Mouse (Mus musculus) 416B (cell line): ENCODE measurements around the gene Gm17387.

Experiments used
- DNase-seq: peaks from one replicate; pipeline ENCODE4 v3.0.0; 2011; ENCODE audit warnings: low read depth

The Gm17387 gene

DNA sequence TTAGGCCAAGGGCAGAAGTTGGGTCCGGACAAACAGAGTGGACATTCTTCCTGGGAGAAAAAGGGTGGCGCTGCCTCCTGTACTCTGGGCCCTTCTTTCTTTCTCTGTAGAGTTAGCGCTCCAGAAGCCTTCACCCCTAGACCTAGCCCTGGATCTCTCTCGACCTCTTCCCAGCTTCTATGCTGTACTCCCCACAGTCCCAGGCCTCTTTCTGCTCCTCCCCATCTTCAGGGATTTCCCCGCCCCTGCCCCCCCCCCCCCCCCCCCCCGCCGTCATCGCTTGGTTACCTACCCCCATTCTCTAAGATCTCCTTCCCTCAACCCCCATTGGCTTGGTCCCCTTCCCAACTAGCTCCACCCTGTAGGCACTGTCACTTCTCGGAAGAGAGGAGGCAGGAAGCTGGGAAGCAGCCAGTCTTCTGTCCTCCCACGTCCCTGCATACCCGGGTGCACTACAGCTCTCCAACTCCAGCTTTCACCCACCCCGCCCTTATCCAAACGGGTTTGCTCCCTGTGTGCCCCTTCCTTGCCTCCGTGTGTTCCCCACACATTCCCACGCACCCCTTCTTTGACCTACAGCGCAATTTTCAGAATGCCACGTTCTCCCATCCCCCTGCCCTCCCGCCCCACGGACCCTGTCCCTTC lies 18.8 kb downstream of the Gm17387 start:
- DNase-seq: peak; percentile 63

DNA sequence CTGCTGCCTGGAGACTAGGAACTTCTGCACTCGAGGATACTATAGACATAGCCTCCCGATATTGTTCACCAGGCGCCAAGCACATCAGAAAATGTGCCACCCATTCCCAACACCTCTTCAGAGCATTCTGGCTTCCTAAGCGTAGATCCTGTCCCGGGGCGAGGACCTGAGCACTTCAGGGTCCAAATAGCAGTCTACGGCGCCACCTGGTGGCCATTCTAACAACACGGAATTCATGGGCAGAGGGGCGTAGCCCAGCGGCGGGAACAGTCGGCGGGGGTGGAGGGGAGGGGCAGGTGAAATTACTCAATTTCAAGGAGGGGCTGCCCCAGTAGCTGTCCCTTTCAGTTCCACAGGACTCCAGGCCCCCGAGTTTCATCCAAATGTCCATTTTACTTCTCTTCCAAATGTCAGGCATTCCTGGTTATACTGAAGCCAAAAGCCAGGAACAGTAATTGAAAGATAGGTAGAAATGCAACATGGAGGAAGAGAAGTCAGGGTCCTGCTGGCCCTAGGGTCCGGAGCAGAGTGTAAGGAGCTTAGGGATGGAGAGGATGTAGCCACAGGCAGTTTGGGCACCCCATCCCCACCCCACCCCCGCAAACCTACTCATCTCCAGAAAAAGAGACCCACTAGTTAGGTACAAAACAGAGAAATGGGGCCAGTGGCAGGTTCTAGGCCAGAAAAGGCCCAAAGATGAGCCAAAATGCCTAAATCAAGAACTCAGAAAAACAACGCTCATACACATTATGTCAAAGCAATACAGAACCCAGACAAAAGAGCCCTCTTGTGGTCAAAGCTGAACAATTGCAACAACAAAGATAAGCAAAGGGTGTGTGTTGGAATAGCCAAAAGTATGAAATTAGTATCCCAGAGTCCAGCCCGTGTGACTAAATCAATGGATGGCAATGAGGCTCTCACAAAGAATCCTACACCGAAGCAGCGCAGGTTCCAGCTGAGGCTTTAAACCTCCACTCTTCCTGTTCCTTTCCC lies 19.6 kb downstream of the Gm17387 start:
- peak; percentile 93 for DNase-seq

DNA sequence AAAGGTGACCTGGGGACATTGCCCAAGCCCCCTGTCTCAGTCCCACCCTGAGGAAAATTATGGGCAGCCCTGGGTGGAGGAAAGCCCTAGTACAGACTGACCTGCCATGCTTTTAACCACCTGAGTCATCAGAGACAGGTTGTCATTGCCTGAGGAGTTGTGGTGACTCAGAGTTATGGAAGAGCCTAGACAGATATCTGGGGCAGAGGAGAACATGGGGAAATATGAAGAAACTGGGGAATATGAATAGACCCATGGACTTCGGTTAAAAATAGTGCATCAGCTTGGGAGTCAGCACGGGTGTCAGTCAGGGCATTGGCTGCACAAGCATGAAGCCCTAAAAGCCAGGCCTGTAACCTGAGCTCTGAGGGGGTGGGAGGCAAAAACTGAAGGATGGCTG lies 20.4 kb downstream of the Gm17387 start:
- no peak for DNase-seq

DNA sequence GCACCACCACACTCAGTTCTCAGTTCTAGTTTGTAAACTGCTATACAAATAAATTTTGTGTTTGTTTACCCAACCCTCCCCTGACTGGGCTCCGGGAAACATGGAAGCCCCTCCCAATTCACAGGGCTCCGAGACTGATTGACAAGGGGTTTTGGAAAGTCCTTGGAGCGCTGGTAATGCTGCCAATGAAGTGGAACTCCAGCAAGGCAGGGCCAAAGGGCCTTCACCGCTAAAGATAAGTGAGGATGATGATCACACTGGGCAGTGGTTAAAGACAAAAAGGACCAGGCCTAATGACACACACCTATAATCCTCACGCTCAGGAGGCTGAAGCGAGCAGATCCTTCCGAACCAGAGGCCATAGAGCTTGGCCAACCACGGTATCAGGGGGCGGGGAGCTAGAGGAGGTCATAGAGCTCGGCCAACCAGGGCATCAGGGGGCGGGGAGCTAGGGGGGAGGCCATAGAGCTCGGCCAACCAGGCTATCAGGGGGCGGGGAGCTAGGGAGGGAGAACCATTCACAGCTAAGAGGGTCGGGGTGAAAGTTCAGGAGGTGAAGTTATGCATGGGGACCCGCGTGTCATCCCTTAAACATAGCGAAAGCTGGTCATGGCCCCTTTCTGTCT lies 22.2 kb downstream of the Gm17387 start:
- DNase-seq: no peak

DNA sequence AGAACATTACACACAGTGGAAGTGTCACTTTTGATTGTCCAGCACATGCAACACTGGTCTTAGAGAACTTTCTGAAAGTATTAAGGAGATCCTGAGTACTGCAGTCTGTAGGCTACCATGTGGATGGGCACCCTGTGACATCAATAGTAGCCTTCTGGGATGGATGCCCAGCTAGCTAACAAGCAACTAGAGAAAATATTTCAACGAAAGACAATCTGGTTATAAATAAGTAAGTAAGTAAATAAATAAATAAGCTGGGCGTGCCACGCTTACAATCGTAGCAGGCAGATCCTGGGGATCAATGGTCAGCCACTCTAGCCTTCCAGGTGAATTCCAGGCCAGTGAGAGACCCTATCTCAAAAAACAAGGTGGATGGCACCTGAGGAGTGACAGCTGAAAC lies 23.1 kb downstream of the Gm17387 start:
- no peak for DNase-seq

DNA sequence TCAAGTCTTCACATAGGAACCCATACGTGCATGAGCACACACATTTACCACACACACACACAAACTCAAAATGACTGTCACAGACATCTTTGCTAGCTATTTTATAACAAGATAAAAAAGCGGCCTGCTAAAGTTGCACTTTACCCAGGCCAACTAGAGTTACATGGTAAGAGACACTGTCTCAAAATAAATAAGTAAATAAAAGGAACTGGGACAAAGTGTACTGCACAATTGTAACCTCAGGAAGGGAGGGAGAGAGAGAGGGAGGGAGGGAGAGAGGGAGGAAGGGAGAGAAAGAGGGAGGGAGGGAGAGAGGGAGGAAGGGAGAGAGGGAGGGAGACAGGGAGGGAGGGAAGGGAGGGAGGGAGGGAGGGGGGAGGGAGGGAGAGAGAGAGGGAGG lies 23.5 kb downstream of the Gm17387 start:
- DNase-seq: no peak

DNA sequence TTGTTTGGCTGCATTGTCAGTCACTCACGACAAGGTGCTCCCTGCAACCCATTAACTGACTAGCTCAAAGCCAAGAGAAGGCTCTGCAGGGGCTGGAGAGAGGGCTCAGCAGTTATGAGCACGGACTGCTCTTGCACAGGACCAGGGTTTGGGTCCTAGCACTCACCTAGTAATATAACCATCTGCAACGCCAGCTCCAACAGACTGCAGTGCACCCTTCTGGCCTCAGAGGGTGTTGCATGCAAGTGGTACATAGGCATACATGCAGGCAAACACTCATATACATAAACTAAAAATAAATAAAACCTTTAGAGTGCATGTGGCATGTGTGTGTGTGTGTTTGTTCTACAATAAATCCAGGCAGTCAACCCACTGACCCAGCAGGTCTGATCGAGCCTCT lies 26.9 kb downstream of the Gm17387 start:
- DNase-seq: no peak

DNA sequence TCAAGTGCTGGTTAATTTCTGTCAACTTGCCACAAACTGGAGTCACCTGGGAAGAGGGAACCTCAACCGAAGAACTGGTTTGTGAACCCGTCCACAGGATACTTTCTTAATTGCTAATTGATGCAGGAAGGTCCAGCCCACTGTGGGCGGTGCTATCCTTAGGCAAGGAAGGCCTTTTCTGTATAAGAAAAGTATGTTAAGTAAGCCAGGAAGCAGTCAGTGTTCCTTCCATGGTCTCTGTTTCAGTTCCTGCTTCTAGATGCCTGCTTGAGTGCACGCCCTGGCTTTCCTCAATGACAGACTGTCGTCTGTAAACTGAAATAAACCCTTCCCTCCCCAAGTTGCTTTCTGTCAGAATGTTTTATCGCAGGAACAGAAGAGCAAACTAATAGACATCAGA lies 28.0 kb downstream of the Gm17387 start:
- no peak for DNase-seq

DNA sequence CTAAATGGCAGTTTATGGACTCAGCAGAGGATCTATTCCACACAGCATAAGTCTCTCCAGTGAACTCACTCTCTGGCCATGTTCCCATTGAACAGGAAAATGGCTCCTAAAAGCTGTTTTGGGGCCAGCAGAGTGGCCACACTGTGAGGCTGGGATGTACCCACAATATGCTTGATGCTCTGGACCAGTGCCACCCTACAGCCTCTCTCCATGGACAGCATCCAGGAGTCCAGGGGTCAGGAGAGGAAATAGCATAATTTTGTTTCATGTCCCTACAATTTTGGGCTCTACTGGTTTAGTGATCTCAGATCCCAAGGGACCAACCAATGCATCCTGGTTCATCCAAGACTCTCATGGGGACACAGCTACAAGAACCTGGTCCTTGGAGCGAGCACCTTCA lies 28.6 kb downstream of the Gm17387 start:
- DNase-seq: no peak

DNA sequence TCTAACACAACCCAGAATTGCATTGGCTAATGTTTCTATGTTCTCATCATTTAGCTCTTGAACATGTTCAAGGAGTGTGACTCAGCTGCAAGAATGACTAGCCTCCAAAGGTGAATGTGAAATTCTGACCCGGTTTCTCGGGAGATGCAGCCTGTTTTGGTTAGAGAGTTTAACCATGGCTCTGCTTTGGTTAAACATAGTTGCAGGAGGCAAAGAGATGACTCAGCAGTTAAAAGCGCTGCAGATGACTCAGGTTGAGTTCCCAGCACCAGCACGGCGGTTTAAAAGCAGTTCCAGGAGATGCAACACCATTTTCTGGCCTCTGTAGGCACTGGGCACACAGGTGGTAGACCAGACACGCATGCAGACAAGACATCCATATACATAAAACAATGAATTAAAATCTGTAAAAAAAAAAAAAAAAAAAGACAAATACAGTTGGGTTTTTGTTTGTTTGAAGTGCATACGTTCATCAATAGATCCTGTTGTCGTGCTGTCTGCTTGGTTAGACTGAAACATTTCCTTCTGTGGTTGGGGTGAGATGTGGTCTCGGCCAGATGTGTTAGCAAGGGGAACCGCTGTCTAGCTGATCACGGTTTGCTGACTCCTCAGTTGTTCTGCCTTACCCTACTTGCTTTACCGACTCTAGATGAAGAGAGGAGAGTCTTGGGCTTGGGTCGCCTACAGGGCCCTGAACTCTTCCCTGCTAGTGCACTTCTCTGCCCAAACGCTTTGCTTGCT lies 29.8 kb downstream of the Gm17387 start:
- DNase-seq: peak; percentile 78

DNA sequence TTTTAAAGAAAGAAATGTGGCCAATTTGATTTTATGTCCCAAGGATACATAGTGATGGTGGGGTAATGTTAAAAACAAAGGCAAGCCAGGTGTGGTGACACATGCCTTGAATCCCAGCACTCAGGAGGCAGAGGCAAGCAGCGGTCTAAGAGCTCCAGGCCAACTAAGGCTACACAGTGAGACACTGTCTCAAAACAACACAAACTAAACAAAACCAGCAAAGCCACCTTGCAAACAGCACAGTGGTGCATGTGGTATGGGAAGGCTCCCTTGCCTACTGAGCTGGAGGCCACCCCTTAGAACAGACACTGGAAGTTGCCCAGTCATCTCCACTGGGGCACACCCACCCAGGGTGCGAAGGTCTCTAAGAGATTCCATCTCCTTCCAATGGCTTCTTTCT lies 31.0 kb downstream of the Gm17387 start:
- DNase-seq: no peak

DNA sequence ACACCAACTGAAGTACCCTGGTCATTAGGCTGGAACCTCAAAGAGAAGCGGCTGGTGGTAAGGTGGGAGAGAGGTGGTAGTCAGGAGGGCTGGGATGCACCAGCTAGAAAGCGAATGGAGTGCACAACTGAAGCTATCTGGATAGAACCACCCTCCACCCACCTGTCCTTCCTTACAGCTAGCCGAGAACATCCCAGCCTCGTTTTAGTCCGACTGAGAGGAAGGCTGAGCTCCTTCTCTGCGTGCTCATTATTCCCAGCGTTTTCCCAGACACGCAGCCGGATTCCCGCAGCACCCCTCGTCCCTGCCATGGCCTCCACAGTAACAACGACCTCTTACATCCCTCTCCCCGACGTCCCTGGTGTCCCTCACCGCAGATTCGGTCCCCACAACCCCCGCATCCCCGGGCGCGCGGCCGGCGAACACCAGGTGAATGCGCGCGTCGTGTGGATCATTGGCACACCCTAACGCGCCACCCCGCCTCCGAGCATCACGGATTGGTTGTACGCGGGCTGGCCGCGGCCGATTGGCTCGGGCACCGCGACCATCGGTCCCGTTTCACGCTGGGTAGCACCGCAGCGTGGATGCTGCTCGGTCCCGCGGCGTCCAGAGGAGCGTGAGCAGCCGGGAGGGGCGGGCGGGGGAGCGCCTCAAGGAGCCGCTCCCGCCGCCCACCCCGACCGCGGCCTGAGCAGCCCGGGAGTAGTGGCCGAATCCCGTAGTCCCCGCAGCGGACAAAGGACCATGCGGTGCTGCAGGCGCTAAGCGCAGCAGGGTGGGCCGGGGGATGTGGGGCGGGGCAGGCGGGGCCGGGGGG lies 31.7 kb downstream of the Gm17387 start, which contains the start of gene B4galnt4:
Gene B4galnt4, plus strand, starts transcription at position 679 of the 817 bp plus-strand sequence.
- no peak for DNase-seq

DNA sequence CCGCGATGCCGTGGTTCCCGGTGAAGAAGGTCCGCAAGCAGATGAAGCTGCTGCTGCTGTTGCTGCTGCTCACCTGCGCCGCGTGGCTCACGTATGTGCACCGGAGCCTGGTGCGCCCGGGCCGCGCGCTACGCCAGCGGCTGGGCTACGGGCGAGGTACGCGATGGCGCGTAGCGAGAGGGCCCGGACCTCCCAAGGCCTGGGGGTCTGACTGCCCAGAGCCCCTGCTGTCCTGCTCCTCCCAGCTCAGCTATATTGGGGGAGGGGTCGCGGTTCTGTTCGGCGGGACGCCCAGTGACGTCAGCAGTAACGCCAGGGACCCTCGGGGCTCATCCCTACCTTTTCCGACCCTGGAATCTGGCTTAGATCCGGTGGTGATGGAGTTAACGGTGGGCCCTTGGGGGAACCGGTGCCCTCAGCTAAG lies 32.4 kb downstream of the Gm17387 start:
- no peak for DNase-seq

DNA sequence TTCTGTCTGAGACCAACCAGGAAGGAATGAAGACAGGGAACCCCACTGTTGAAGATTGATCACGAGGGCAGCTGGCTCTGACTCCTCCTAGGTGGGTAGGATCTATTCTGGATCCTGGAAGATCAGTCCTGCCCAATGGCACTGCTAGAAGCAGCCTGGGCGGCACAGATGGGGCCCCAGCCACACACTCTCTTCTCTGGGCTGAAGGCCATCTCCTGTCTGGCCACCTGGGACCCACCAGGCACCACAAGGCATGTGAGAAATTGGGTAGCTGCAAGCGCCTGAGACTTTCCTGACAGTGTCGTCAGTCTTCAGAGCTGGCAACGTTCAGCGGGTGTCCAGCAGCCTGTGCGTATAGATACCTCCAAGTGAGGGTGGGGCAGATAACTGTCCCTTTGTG lies 33.6 kb downstream of the Gm17387 start:
- peak; percentile 15 for DNase-seq

DNA sequence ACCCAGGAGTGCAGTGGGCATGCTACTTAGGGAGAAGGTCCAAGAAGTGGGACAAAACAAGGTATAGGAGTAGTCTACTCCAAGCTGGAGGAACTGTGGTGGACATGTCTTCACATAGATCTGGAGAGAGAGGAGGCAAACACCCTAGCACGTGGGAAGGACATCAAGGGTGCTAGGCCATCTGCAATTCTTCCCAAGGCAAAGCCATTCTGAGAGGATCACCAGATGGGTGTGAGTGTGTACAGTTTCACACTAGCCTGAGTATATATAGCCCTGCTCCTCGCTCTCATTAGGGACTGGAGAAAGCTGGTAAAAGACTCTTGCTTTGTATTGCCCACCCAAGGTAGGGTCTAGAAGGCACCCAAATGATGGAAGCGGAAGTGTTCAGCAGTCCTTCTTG lies 34.4 kb downstream of the Gm17387 start:
- DNase-seq: no peak

DNA sequence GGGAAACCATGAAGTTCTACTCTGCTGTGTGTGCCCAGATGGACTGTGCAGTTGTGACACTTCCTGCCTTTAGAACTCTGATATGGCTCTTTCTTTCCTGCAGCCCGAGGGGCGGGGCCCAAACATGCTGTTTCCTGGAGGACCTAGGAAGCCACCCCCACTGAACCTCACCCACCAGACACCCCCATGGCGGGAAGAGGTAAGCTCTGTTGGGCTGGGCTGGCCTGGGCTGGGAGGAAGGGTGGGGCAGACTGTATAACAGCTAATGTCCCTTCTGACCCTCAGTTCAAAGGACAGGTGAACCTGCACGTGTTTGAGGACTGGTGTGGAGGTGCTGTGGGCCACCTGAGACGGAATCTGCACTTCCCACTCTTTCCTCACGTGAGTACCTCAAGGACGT lies 35.2 kb downstream of the Gm17387 start:
- peak; percentile 93 for DNase-seq

DNA sequence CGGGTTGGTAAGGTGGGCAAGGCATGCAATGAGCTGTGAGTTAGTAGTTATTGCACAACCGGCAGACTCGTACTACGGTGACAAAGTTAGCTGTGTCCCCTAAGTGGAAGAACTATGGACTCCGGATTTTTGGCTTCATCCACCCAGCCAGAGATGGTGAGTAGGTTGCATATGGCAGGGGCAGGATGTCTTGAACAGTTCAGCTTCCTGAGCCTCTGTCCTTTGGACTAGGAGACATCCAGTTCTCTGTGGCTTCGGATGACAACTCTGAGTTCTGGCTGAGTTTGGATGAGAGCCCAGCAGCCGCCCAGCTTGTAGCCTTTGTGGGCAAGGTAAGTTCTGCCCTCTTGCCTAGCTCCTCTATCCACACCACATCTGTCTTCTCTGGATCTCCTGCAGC lies 35.6 kb downstream of the Gm17387 start:
- peak; percentile 62 for DNase-seq

DNA sequence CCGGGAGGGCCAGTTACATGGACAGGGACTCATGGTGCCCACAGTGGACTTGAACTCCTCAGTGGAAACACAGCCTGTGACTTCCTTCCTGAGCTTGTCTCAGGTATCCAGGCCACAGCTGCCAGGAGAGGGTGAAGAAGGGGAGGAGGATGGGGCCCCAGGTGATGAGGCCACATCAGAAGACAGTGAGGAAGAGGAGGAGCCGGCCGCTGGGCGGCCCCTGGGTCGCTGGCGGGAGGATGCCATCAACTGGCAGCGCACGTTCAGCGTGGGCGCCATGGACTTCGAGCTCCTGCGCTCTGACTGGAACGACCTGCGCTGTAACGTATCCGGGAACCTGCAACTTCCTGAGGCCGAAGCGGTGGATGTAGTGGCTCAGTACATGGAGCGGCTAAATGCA lies 39.4 kb downstream of the Gm17387 start:
- DNase-seq: no peak

DNA sequence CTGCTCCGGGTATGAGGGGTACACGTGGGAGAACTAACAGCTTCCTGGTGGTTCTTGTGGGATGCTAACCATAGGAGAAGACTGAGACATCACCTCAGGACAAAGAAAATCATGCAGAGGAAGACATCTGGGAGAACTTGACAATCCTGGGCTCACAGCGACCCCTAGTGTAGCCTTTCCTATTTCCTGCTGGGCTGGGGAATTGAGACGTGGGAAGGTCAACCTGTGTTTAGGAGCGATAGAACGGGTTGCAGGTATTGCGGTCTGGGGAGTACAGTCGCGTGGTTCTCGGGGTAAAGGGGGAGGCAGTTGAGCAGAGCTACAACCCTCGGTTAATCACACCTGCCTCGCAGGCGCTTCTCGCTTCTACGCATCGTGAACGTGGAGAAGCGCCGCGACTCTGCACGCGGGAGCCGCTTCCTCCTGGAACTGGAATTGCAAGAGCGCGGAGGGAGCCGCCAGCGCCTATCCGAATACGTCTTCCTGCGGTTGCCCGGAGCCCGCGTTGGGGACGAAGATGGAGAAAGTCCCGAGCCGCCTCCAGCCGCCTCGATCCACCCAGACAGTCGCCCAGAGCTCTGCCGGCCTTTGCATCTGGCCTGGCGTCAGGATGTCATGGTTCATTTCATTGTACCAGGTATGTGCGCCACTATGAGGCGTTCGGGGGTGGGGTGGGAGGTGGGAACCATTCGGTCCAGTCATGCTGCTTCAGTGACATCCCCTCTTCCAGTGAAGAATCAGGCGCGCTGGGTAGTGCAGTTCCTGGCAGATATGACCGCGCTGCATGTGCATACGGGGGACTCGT lies 41.3 kb downstream of the Gm17387 start:
- DNase-seq: peak; percentile 77

DNA sequence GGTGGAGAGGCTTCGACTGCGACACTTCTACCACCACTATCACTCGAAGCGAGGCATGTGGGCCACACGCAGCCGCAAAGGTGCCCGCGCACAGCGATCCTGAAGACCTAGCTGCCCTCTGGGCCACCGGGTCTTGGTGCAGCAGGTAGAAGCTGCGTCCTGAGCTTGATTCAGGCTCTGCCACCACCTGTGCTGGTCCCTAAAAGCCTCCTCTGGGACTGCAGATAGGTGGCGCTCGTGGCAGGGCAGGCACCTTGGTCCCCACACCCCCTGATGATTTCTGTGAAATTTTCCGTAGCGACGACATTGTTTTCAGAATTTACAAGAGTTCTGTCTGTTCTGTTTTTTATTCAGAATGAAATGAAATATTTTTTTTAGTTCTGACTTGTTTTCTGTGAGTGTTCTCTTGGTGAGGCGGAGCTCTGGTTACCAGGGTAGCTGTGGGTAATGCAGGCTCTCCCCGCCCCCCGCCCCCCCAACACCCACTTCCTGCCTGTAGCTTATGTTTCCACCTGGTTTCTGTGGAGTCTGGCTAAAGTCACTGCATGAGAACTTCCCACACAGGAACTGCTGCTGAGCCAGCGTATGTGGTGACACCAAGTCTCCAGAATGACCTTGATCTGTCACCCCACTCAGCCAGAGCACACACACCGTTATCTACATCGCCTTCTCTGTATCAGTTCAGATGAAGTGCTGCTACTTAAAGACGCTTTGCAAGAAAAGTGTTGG lies 43.2 kb downstream of the Gm17387 start:
- DNase-seq: peak; percentile 94
